Mouse (Mus musculus) bone marrow macrophage, adult 2 months (primary cell): ENCODE measurements around the gene Jdp2.

Experiments
- CTCF ChIP-seq: IDR thresholded peaks from 2 replicates; pipeline ENCODE4 v1.5.1; 2012; ENCODE audit warnings: low read depth, mild to moderate bottlenecking, low read length, moderate library complexity
- POLR2A ChIP-seq: IDR thresholded peaks from 2 replicates; pipeline ENCODE4 v1.6.1; 2012; ENCODE audit warnings: mild to moderate bottlenecking, low read depth, low read length, borderline replicate concordance

DNA sequence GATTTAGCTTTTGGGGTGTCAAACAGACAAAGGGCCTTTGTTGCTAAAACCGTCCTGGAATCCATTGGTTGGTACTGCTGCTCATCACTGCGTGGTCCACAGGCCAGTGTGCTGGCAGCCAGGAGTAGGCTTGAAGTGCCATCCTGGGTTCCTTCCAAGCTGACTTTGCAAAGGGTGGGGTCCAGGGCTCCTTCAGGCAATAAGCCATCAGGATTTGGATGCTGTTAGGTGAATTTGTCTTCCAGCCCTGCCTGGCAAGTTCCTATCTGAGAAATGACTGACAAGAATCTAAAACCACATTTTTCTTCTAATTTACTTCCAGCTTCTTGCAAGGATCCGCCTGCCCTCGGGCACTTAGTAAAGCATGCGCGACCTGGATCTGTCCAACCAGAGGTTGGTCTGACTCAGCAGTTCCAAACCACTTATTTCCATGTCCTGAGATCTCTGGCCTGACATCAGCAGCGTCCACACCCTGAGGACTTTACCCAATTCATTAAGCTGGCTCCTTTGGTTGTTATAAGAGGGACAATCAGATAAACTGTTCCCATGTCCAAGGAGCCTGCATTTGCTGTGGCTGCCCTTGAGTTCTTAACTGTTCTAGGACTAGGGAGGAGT is 20.6 kb downstream of the Jdp2 start:
- TF ChIP-seq CTCF (no peak), POLR2A (no peak)
